Mouse (Mus musculus): ENCODE measurements around the gene Cog8.
A peak's percentile ranks its signal among the peaks of the same experiment; 100 is the strongest.

Gene Cog8

GRCm38 (mm10) chr8:107056076-107056972 is at the start of gene Cog8, which contains the start of gene Nip7:
TSS of gene Cog8 (minus strand) at chr8:107056689.
TSS of gene Nip7 (plus strand) at chr8:107056877.
- DNase-seq: peak; percentile 96 to 97

GRCm38 (mm10) chr8:107104547-107104946 is 48.1 kb upstream of the Cog8 start:
- DNase-seq: peak; percentile 87 to 91

- DNase-seq: no peak
Measured at GRCm38 (mm10) chr8:107100635-107101034, 44.1 kb upstream of the Cog8 start.

GRCm38 (mm10) chr8:107096366-107097036 is 40.0 kb upstream of the Cog8 start, which contains the start of gene Terf2:
TSS of gene Terf2 (minus strand) at chr8:107096547.
- DNase-seq: peak; percentile 99

GRCm38 (mm10) chr8:107095717-107096365 is 39.4 kb upstream of the Cog8 start:
- no peak for DNase-seq

- no peak for DNase-seq
Measured at GRCm38 (mm10) chr8:107090531-107090930, 34.0 kb upstream of the Cog8 start.

GRCm38 (mm10) chr8:107088526-107089063 is 32.1 kb upstream of the Cog8 start:
- no peak for DNase-seq

GRCm38 (mm10) chr8:107086018-107086417 is 29.5 kb upstream of the Cog8 start:
- no peak for DNase-seq

GRCm38 (mm10) chr8:107085358-107085757 is 28.9 kb upstream of the Cog8 start:
- DNase-seq: peak in 1 of 2 experiments; percentile 12

GRCm38 (mm10) chr8:107076239-107076888 is 19.9 kb upstream of the Cog8 start:
- DNase-seq: no peak

- no peak for DNase-seq
Measured at GRCm38 (mm10) chr8:107074128-107074527, 17.6 kb upstream of the Cog8 start.

GRCm38 (mm10) chr8:107073706-107074105 is 17.2 kb upstream of the Cog8 start:
- no peak for DNase-seq

GRCm38 (mm10) chr8:107065511-107066496 is 9.3 kb upstream of the Cog8 start, which contains the start of gene Tmed6:
TSS of gene Tmed6 (minus strand) at chr8:107065644.
- DNase-seq: no peak

- DNase-seq: no peak
Measured at GRCm38 (mm10) chr8:107062613-107063012, 6.1 kb upstream of the Cog8 start.

GRCm38 (mm10) chr8:107056973-107057369 is 482 bp upstream of the Cog8 start:
- peak in 1 of 2 experiments; percentile 47 for DNase-seq

GRCm38 (mm10) chr8:107052046-107052445 is 4.4 kb downstream of the Cog8 start:
- DNase-seq: no peak

- DNase-seq: no peak
Measured at GRCm38 (mm10) chr8:107049480-107049879, 7.0 kb downstream of the Cog8 start.

GRCm38 (mm10) chr8:107048061-107048941 is 8.2 kb downstream of the Cog8 start, which contains the start of gene Pdf:
TSS of gene Pdf (minus strand) at chr8:107048614.
- peak; percentile 88 to 90 for DNase-seq

GRCm38 (mm10) chr8:107046976-107047375 is 9.5 kb downstream of the Cog8 start:
- DNase-seq: no peak

- DNase-seq: no peak
Measured at GRCm38 (mm10) chr8:107045478-107045877, 11.0 kb downstream of the Cog8 start.
